Mouse (Mus musculus) thymus, adult 2 months (tissue): ENCODE measurements around the gene Degs1.

Experiments used
- CTCF ChIP-seq: fragments of 200-500 bp; IDR thresholded peaks from 2 replicates; pipeline ENCODE4 v1.5.1; 2012; ENCODE audit warnings: mild to moderate bottlenecking, control low read depth, low read length, moderate library complexity, borderline replicate concordance; ENCODE audit not compliant: control insufficient read depth, poor library complexity, insufficient read depth; ENCODE audit errors: extremely low read depth
- POLR2A ChIP-seq: fragments of 200-500 bp; IDR thresholded peaks from 2 replicates; pipeline ENCODE4 v1.6.1; 2012; ENCODE audit warnings: mild to moderate bottlenecking, low read length, control low read depth, moderate library complexity; ENCODE audit not compliant: control insufficient read depth, poor library complexity, insufficient read depth; ENCODE audit errors: extremely low read depth

- no peak for TF ChIP-seq CTCF
- TF ChIP-seq POLR2A: no peak
These were observed 30.6 kb upstream of the Degs1 start for GRCm38 (mm10) chr1:182313181-182313580.
